Mouse (Mus musculus) bone marrow macrophage, adult 2 months (primary cell): ENCODE measurements around the gene Slc7a15.

Experiments used
- CTCF ChIP-seq: IDR thresholded peaks from 2 replicates; pipeline ENCODE4 v1.5.1; 2012; ENCODE audit warnings: low read depth, mild to moderate bottlenecking, low read length, moderate library complexity
- POLR2A ChIP-seq: IDR thresholded peaks from 2 replicates; pipeline ENCODE4 v1.6.1; 2012; ENCODE audit warnings: mild to moderate bottlenecking, low read depth, low read length, borderline replicate concordance

GRCm38 (mm10) chr12:8619827-8620677 lies 21.2 kb upstream of the Slc7a15 start:
- TF ChIP-seq CTCF (no peak), POLR2A (no peak)
